Mouse (Mus musculus) cerebellum, adult 2 months (tissue): ENCODE results near the gene Csrnp3.

Experiments
- CTCF ChIP-seq: fragments of 200-500 bp; IDR thresholded peaks from 2 replicates; pipeline ENCODE4 v1.5.1; 2011; ENCODE audit warnings: low read depth, mild to moderate bottlenecking, control low read depth, low read length, moderate library complexity, borderline replicate concordance; ENCODE audit not compliant: insufficient read depth
- POLR2A ChIP-seq: fragments of 200-500 bp; IDR thresholded peaks from 2 replicates; pipeline ENCODE4 v1.6.1; 2011; ENCODE audit warnings: low read length, control low read depth, borderline replicate concordance; ENCODE audit not compliant: insufficient read depth

- no peak for TF ChIP-seq POLR2A
- TF ChIP-seq CTCF: no peak
Measured at GRCm38 (mm10) chr2:65832738-65833395, 12.7 kb upstream of the Csrnp3 start.
